Mouse (Mus musculus) forebrain, embryonic 14.5 days (tissue): ENCODE results near the gene Gars. TPM values are rescaled to one million over a fixed set of nuclear protein-coding genes. Genes with fewer than 3 reads are reported as not detected.

Source experiments
- ATAC-seq: fragments of 200-750 bp; cut with Nextera tagmentation; 2 replicates; pipeline ENCODE4 v1.8.0; 2017; ENCODE audit warnings: mild to moderate bottlenecking, moderate library complexity
- DNase-seq: peaks from one replicate; pipeline ENCODE4 v3.0.0-alpha.2; 2015; ENCODE audit warnings: low spot score
- H3K27ac ChIP-seq: fragments of 300-500 bp; sonication (generic); 2 replicates; pipeline ENCODE4 v1.5.1; 2014; ENCODE audit warnings: low read depth, mild to moderate bottlenecking, control low read depth, low read length, moderate library complexity
- H3K27me3 ChIP-seq: fragments of 300-500 bp; sonication (generic); replicated peaks from 2 replicates; pipeline ENCODE4 v1.6.1; 2014; ENCODE audit warnings: low read length, control low read depth, mixed read lengths; ENCODE audit not compliant: control insufficient read depth, insufficient read depth
- H3K36me3 ChIP-seq: fragments of 300-500 bp; sonication (generic); 2 replicates; pipeline ENCODE4 v1.6.1; 2014; ENCODE audit warnings: low read length, control low read depth; ENCODE audit not compliant: control insufficient read depth, insufficient read depth
- H3K4me1 ChIP-seq: fragments of 300-500 bp; sonication (generic); 2 replicates; pipeline ENCODE4 v1.6.1; 2014; ENCODE audit warnings: antibody characterized with exemption, low read length, control low read depth; ENCODE audit not compliant: control insufficient read depth, insufficient read depth
- H3K4me2 ChIP-seq: fragments of 300-500 bp; sonication (generic); 2 replicates; pipeline ENCODE4 v1.6.1; 2014; ENCODE audit warnings: mild to moderate bottlenecking, control low read depth, low read length
- H3K4me3 ChIP-seq: fragments of 300-500 bp; sonication (generic); 2 replicates; pipeline ENCODE4 v1.5.1; 2014; ENCODE audit warnings: low read depth, low read length, control low read depth
- H3K9ac ChIP-seq: fragments of 300-500 bp; sonication (generic); 2 replicates; pipeline ENCODE4 v1.6.1; 2014; ENCODE audit warnings: mild to moderate bottlenecking, low read length, control low read depth, moderate library complexity
- H3K9me3 ChIP-seq: fragments of 300-500 bp; sonication (generic); replicated peaks from 2 replicates; pipeline ENCODE4 v1.6.1; 2016; ENCODE audit warnings: low read length, control low read depth, mixed read lengths; ENCODE audit not compliant: control insufficient read depth
- WGBS: fragments of 180-500 bp; shearing (Covaris S2); extraction: QIAGEN DNeasy Blood & Tissue Kit; methylation state at CpG from one replicate; pipeline ENCODE4 v1.1.7; 2014; 5-methylcytosine and 5-hydroxymethylcytosine counted together
- polyA plus RNA-seq: library from polyadenylated mRNA; unstranded; fragments of >200 nt; fragmentation: Nextera tagmentation; extraction: Ambion mirVana; gene quantifications from 2 replicates; pipeline ENCODE4 v1.2.1, GENCODE M21; 2014

Gars gene
- polyA plus RNA-seq, 1 experiment from 2014 or later: 208 TPM

- Histone ChIP-seq H3K9me3 (no peaks in the 10 kb centered on the region), H3K9ac (no peak overlapping the region), H3K4me3 (no peak overlapping the region), H3K27ac (no peak overlapping the region; the same call in 1 of the 2 replicates), H3K4me1 (peaks cover 10% of the 10 kb centered on the region), H3K36me3 (no peaks in the 10 kb centered on the region), H3K27me3 (no peaks in the 10 kb centered on the region), H3K4me2 (no peak overlapping the region)
- peak; percentile 67 for ATAC-seq
- WGBS: 29% methylated on average over 5 of the region's 5 CpGs
- DNase-seq: peak; percentile 72
Observed at GRCm38 (mm10) chr6:55098030-55098429, 60.2 kb downstream of the Gars start.

GRCm38 (mm10) chr6:55098603-55099002, 60.8 kb downstream of the Gars start:
- no peak overlapping the region for H3K4me2 ChIP-seq
- WGBS: 43% methylated on average over 5 of the region's 5 CpGs
- peak; percentile 63 for DNase-seq
- H3K36me3 ChIP-seq: no peaks in the 10 kb centered on the region
- no peak overlapping the region for H3K4me3 ChIP-seq
- no peaks in the 10 kb centered on the region for H3K9me3 ChIP-seq
- H3K4me1 ChIP-seq: peaks cover 10% of the 10 kb centered on the region
- no peaks in the 10 kb centered on the region for H3K27me3 ChIP-seq
- ATAC-seq: peak; percentile 56
- peak overlapping the region; percentile 48; the same call in 1 of the 2 replicates for H3K27ac ChIP-seq
- no peak overlapping the region for H3K9ac ChIP-seq

GRCm38 (mm10) chr6:55108358-55108757, 70.6 kb downstream of the Gars start:
- ATAC-seq: no peak
- Histone ChIP-seq H3K4me3 (no peak overlapping the region), H3K9ac (no peak overlapping the region), H3K27me3 (no peaks in the 10 kb centered on the region), H3K36me3 (no peaks in the 10 kb centered on the region), H3K9me3 (no peaks in the 10 kb centered on the region), H3K4me2 (no peak overlapping the region), H3K27ac (no peak overlapping the region), H3K4me1 (no peaks in the 10 kb centered on the region)
- peak; percentile 16 for DNase-seq
- 19% methylated on average over 7 of the region's 7 CpGs for WGBS

GRCm38 (mm10) chr6:55117325-55118109, 79.7 kb downstream of the Gars start:
- Histone ChIP-seq H3K27me3 (peaks cover 36% of the 10 kb centered on the region), H3K27ac (no peak overlapping the region), H3K9me3 (no peaks in the 10 kb centered on the region), H3K4me2 (peak overlapping the region; percentile 70), H3K36me3 (no peaks in the 10 kb centered on the region), H3K9ac (peak overlapping the region; percentile 62), H3K4me3 (peak overlapping the region; percentile 53), H3K4me1 (peaks cover 4% of the 10 kb centered on the region; the same call in 1 of the 2 replicates)
- ATAC-seq (peak; percentile 61; the same call in 1 of the 2 replicates), DNase-seq (peak; percentile 37)
- under 1% methylated on average over 51 of the region's 68 CpGs for WGBS

GRCm38 (mm10) chr6:55123056-55123455, 85.2 kb downstream of the Gars start:
- no peaks in the 10 kb centered on the region for H3K9me3 ChIP-seq
- H3K4me1 ChIP-seq: no peaks in the 10 kb centered on the region
- no peak overlapping the region for H3K4me3 ChIP-seq
- no peak overlapping the region for H3K9ac ChIP-seq
- H3K36me3 ChIP-seq: no peaks in the 10 kb centered on the region
- no peak overlapping the region for H3K27ac ChIP-seq
- peaks cover 10% of the 10 kb centered on the region; the same call in 1 of the 2 replicates for H3K27me3 ChIP-seq
- no peak overlapping the region for H3K4me2 ChIP-seq
- no peak for DNase-seq
- no peak for ATAC-seq
- 51% methylated on average over 4 of the region's 4 CpGs for WGBS

- H3K9me3 ChIP-seq: no peaks in the 10 kb centered on the region
- H3K4me1 ChIP-seq: no peaks in the 10 kb centered on the region
- no peak overlapping the region for H3K9ac ChIP-seq
- 76% methylated on average over 5 of the region's 5 CpGs for WGBS
- ATAC-seq (no peak), DNase-seq (no peak)
- no peak overlapping the region for H3K4me2 ChIP-seq
- H3K4me3 ChIP-seq: no peak overlapping the region
- H3K27ac ChIP-seq: no peak overlapping the region
- no peaks in the 10 kb centered on the region for H3K36me3 ChIP-seq
- no peaks in the 10 kb centered on the region for H3K27me3 ChIP-seq
Observed at GRCm38 (mm10) chr6:55126576-55126975, 88.8 kb downstream of the Gars start.

GRCm38 (mm10) chr6:55128391-55128790, 90.6 kb downstream of the Gars start:
- no peaks in the 10 kb centered on the region for H3K9me3 ChIP-seq
- H3K4me3 ChIP-seq: no peak overlapping the region
- H3K27ac ChIP-seq: no peak overlapping the region
- H3K9ac ChIP-seq: no peak overlapping the region
- no peak overlapping the region for H3K4me2 ChIP-seq
- no peaks in the 10 kb centered on the region for H3K4me1 ChIP-seq
- H3K36me3 ChIP-seq: no peaks in the 10 kb centered on the region
- DNase-seq (no peak), ATAC-seq (no peak)
- no peaks in the 10 kb centered on the region for H3K27me3 ChIP-seq

Other genes with a start within 250 kb of the Gars start
- 16.5 and 17.9 TPM in 2 replicates for gene Znrf2, start 221.1 kb upstream of the Gars start, polyA plus RNA-seq
- gene Nod1, start 65.4 kb upstream of the Gars start, polyA plus RNA-seq: 1.5 and 1.8 TPM in 2 replicates
- 14.9 and 15.3 TPM in 2 replicates for gene Ggct, start 45.1 kb upstream of the Gars start, polyA plus RNA-seq
- gene Crhr2, start 95.0 kb downstream of the Gars start, polyA plus RNA-seq: 0.50 and 0.62 TPM in 2 replicates
- gene Inmt, start 137.0 kb downstream of the Gars start, polyA plus RNA-seq: 0.21 TPM in 1 of 2 replicates, not detected in the other
- gene Mindy4, start 165.4 kb downstream of the Gars start, polyA plus RNA-seq: 15.8 and 18.6 TPM in 2 replicates